Mouse (Mus musculus): ENCODE data around the gene Ralgapa2.

GRCm38 (mm10) chr2:146407078-146407477, 105.1 kb downstream of the Ralgapa2 start:
- TF ChIP-seq EP300 (IDR thresholded peaks at IDR 0.05; ENCODE audit: low read length) (peak; percentile 47), CTCF (conservative IDR thresholded peaks at IDR 0.05 in 1 of 2, IDR thresholded peaks at IDR 0.05 in 1 of 2; ENCODE audit: low read depth in 2 of 2, low read length in 2 of 2) (no peak)
